Mouse (Mus musculus) CH12.LX (cell line): ENCODE measurements at regions not wholly inside any gene's neighbourhood (a gene's known extent, or its start where the extent isn't known, plus 50 kb on each side); places are given as distances from the start of the nearest gene placed in this dataset.

Experiments used
- DNase-seq: peaks from one replicate; pipeline ENCODE4 v3.0.0-alpha.2; 2013; ENCODE audit errors: extremely low read depth
- H3K27ac ChIP-seq: 2 replicates; pipeline ENCODE4 v1.5.1; 2012; ENCODE audit warnings: low read depth, mild to moderate bottlenecking, control low read depth, moderate library complexity; ENCODE audit not compliant: insufficient read depth
- H3K27me3 ChIP-seq: replicated peaks from 2 replicates; pipeline ENCODE3; 2012; ENCODE audit warnings: inconsistent platforms
- H3K36me3 ChIP-seq, 2 experiments: replicated peaks in 1 of 2; 2 replicates each; pipeline versions ENCODE3 to v1.6.1; 2012; ENCODE audit warnings: inconsistent platforms in 1 of 2, low read length in 1 of 2, mild to moderate bottlenecking in 1 of 2, mixed read lengths in 1 of 2, moderate library complexity in 1 of 2; ENCODE audit not compliant: control insufficient read depth in 1 of 2, insufficient read depth in 1 of 2
- H3K4me1 ChIP-seq, 2 experiments: 2 replicates each; pipeline ENCODE4 v1.6.1; 2012; ENCODE audit warnings: inconsistent platforms in 1 of 2, moderate library complexity in 1 of 2; ENCODE audit not compliant: insufficient read depth in 2 of 2, control insufficient read depth in 1 of 2
- H3K4me2 ChIP-seq: 2 replicates; pipeline ENCODE4 v1.6.1; 2012; ENCODE audit warnings: low read depth, mild to moderate bottlenecking, control low read depth; ENCODE audit not compliant: poor library complexity, insufficient read depth, severe bottlenecking
- H3K4me3 ChIP-seq, 3 experiments: fragments of 150-350 bp in 1 of 3; sonication (generic) in 1 of 3; replicated peaks in 1 of 3; 2 replicates each; pipeline versions ENCODE3 to v1.5.1; 2011 to 2012; ENCODE audit warnings: low read depth in 2 of 3, low read length in 2 of 3, mild to moderate bottlenecking in 2 of 3, moderate library complexity in 2 of 3, control low read depth in 1 of 3, improper control_type of control experiment in 1 of 3, inconsistent platforms in 1 of 3, mixed read lengths in 1 of 3; ENCODE audit not compliant: poor library complexity in 1 of 3
- H3K79me2 ChIP-seq: replicated peaks from 2 replicates; pipeline ENCODE4 v1.6.1; 2012; ENCODE audit warnings: mild to moderate bottlenecking, moderate library complexity; ENCODE audit not compliant: control insufficient read depth, poor library complexity, insufficient read depth, severe bottlenecking; ENCODE audit errors: extremely low read depth
- H3K9ac ChIP-seq: 2 replicates; pipeline ENCODE4 v1.6.1; 2012; ENCODE audit warnings: low read depth, mild to moderate bottlenecking, control low read depth, moderate library complexity; ENCODE audit not compliant: insufficient read depth
- H3K9me3 ChIP-seq: replicated peaks from 2 replicates; pipeline ENCODE3; 2012; ENCODE audit warnings: low read length, inconsistent platforms, mixed read lengths
- BHLHE40 ChIP-seq: IDR thresholded peaks from 2 replicates; pipeline ENCODE4 v1.6.1; 2011; ENCODE audit warnings: mild to moderate bottlenecking, low read depth, low read length, improper control_type of control experiment
- CHD2 ChIP-seq: IDR thresholded peaks from 2 replicates; pipeline ENCODE4 v1.6.1; 2011; ENCODE audit warnings: low read length, improper control_type of control experiment
- ELF1 ChIP-seq: IDR thresholded peaks from 2 replicates; pipeline ENCODE4 v1.6.1; 2014; ENCODE audit warnings: low read depth, mild to moderate bottlenecking, inconsistent platforms, low read length, improper control_type of control experiment
- EP300 ChIP-seq: IDR thresholded peaks from 2 replicates; pipeline ENCODE4 v1.6.1; 2011; ENCODE audit warnings: low read length, improper control_type of control experiment
- ETS1 ChIP-seq: conservative IDR thresholded peaks from 2 replicates; pipeline ENCODE4 v1.6.1; 2012; ENCODE audit warnings: low read depth, mild to moderate bottlenecking, inconsistent platforms, low read length, improper control_type of control experiment, moderate library complexity
- GABPA ChIP-seq: IDR thresholded peaks from 2 replicates; pipeline ENCODE4 v1.6.1; 2012; ENCODE audit warnings: low read depth, low read length, improper control_type of control experiment, inconsistent platforms; ENCODE audit not compliant: insufficient replicate concordance
- HCFC1 ChIP-seq: IDR thresholded peaks from 2 replicates; pipeline ENCODE4 v1.6.1; 2012; ENCODE audit warnings: low read depth, mild to moderate bottlenecking, inconsistent platforms, low read length, improper control_type of control experiment
- IRF4 ChIP-seq: IDR thresholded peaks from 2 replicates; pipeline ENCODE4 v1.6.1; 2014; ENCODE audit warnings: low read depth, mild to moderate bottlenecking, inconsistent platforms, low read length, improper control_type of control experiment
- JUND ChIP-seq: conservative IDR thresholded peaks from 2 replicates; pipeline ENCODE4 v1.6.1; 2011; ENCODE audit warnings: low read depth, low read length, improper control_type of control experiment
- MAZ ChIP-seq: IDR thresholded peaks from 2 replicates; pipeline ENCODE4 v1.6.1; 2012; ENCODE audit warnings: low read depth, mild to moderate bottlenecking, inconsistent platforms, low read length, improper control_type of control experiment, moderate library complexity
- MXI1 ChIP-seq: IDR thresholded peaks from 2 replicates; pipeline ENCODE4 v1.6.1; 2011; ENCODE audit warnings: mild to moderate bottlenecking, low read depth, low read length, improper control_type of control experiment
- MYC ChIP-seq: IDR thresholded peaks from 2 replicates; pipeline ENCODE4 v1.6.1; 2011; ENCODE audit warnings: low read depth, mild to moderate bottlenecking, improper control_type of control experiment, low read length
- NRF1 ChIP-seq: IDR thresholded peaks from 2 replicates; pipeline ENCODE4 v1.6.1; 2014; ENCODE audit warnings: low read depth, mild to moderate bottlenecking, inconsistent platforms, low read length, improper control_type of control experiment, moderate library complexity
- PAX5 ChIP-seq: IDR thresholded peaks from 2 replicates; pipeline ENCODE4 v1.6.1; 2012; ENCODE audit warnings: low read length, inconsistent platforms, mixed read lengths
- POLR2A ChIP-seq: IDR thresholded peaks from 2 replicates; pipeline ENCODE4 v1.6.1; 2011; ENCODE audit warnings: low read depth, mild to moderate bottlenecking, improper control_type of control experiment, low read length
- RAD21 ChIP-seq: IDR thresholded peaks from 2 replicates; pipeline ENCODE4 v1.6.1; 2011; ENCODE audit warnings: low read depth, mild to moderate bottlenecking, low read length, improper control_type of control experiment, moderate library complexity
- RCOR1 ChIP-seq: conservative IDR thresholded peaks from 2 replicates; pipeline ENCODE4 v1.6.1; 2012; ENCODE audit warnings: low read depth, mild to moderate bottlenecking, inconsistent platforms, low read length, improper control_type of control experiment
- SMC3 ChIP-seq: IDR thresholded peaks from 2 replicates; pipeline ENCODE4 v1.6.1; 2011; ENCODE audit warnings: low read depth, low read length, improper control_type of control experiment
- TBP ChIP-seq: conservative IDR thresholded peaks from 2 replicates; pipeline ENCODE4 v1.6.1; 2011; ENCODE audit warnings: low read depth, low read length, improper control_type of control experiment
- UBTF ChIP-seq: IDR thresholded peaks from 2 replicates; pipeline ENCODE4 v1.6.1; 2012; ENCODE audit warnings: low read depth, mild to moderate bottlenecking, inconsistent platforms, low read length, improper control_type of control experiment, moderate library complexity
- USF2 ChIP-seq: conservative IDR thresholded peaks from 2 replicates; pipeline ENCODE4 v1.6.1; 2011; ENCODE audit warnings: low read depth, low read length, improper control_type of control experiment
- ZC3H11A ChIP-seq: IDR thresholded peaks from 2 replicates; pipeline ENCODE4 v1.6.1; 2012; ENCODE audit warnings: low read depth, mild to moderate bottlenecking, inconsistent platforms, low read length, improper control_type of control experiment
- ZKSCAN1 ChIP-seq: IDR thresholded peaks from 2 replicates; pipeline ENCODE4 v1.6.1; 2012; ENCODE audit warnings: low read depth, inconsistent platforms, low read length, improper control_type of control experiment, borderline replicate concordance
- ZMIZ1 ChIP-seq: IDR thresholded peaks from 2 replicates; pipeline ENCODE4 v1.6.1; 2012; ENCODE audit warnings: low read depth, mild to moderate bottlenecking, inconsistent platforms, low read length, improper control_type of control experiment
- dilution Hi-C: fragments of 300-500 bp; cut with MboI; formaldehyde crosslinking; loops from 2 replicates; pipeline ENCODE4 v1.14.3; 2020; ENCODE audit warnings: low sequenced_read_pairs; ENCODE audit not compliant: extremely low pct_unique_long_range_greater_than_20kb, extremely low pct_ligation_motif_present
- in situ Hi-C: fragments of 300-500 bp; cut with MboI; formaldehyde crosslinking; loops from 3 replicates; pipeline ENCODE4 v1.14.3; 2019; ENCODE audit warnings: low sequenced_read_pairs, low pct_ligation_motif_present, low pct_unique_long_range_greater_than_20kb, mixed read lengths

- Histone ChIP-seq H3K9ac (no peak overlapping the region), H3K4me1 (peaks cover 7 to 46% of the 10 kb centered on the region in 2 experiments), H3K4me2 (no peak overlapping the region), H3K9me3 (peaks cover 5% of the 10 kb centered on the region), H3K36me3 (no peaks in the 10 kb centered on the region), H3K27me3 (no peaks in the 10 kb centered on the region), H3K27ac (no peak overlapping the region), H3K4me3 (no peak overlapping the region), H3K79me2 (no peaks in the 10 kb centered on the region)
- peak; percentile 11; the same call in 1 of the 2 replicates for TF ChIP-seq BHLHE40
- TF ChIP-seq ETS1: peak; percentile 16; the same call in 1 of the 2 replicates
- no peak for TF ChIP-seq ZKSCAN1
- TF ChIP-seq ZMIZ1: no peak
- 0 out of 2 replicates have a peak, but pooled peaks have one; percentile 11 for TF ChIP-seq ELF1
- 0 out of 2 replicates have a peak, but pooled peaks have one; percentile 24 for TF ChIP-seq MAZ
- DNase-seq: peak; percentile 74
- dilution Hi-C loops: no loop called here
- in situ Hi-C loops: loop anchor here (10.0 kb wide), 1 partner anchor 157 kb away; no protein-coding TSS in a partner anchor
These were observed 204.8 kb downstream of the 4933412E24Rik start for GRCm38 (mm10) chr15:59811566-59811965.

DNA sequence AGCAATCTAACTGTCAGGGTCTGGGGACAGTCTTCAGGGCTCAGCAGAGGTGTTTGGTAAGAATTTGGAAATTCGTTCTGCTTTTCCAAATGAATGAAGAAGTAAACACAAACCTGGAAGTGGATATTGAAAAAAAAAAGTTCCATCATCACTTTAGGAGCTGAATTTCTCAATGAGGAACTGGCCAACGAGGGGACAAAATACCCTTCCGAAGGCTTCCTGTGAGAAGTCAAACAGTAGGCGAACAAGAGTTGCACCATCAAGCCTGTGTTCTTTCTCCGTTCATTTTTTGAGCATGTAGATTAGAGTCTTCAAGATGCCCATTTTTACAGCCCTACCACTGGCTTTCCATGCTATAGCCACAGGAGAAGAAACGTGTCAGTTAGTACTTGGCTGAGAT is 207.1 kb downstream of the 4933412E24Rik start:
- dilution Hi-C loops: no loop called here
- H3K4me1 ChIP-seq: peaks cover 9 to 48% of the 10 kb centered on the region in 2 experiments
- no peaks in the 10 kb centered on the region for H3K79me2 ChIP-seq
- H3K9ac ChIP-seq: no peak overlapping the region
- H3K27me3 ChIP-seq: no peaks in the 10 kb centered on the region
- no peaks in the 10 kb centered on the region for H3K36me3 ChIP-seq
- TF ChIP-seq BHLHE40: no peak
- no peak for TF ChIP-seq EP300
- no peak for TF ChIP-seq GABPA
- TF ChIP-seq SMC3: no peak
- no peak for TF ChIP-seq MYC
- no peak for TF ChIP-seq NRF1
- TF ChIP-seq TBP: no peak
- TF ChIP-seq PAX5: no peak
- TF ChIP-seq IRF4: no peak
- TF ChIP-seq MXI1: no peak
- TF ChIP-seq RCOR1: no peak
- no peak for TF ChIP-seq POLR2A
- TF ChIP-seq JUND: no peak
- TF ChIP-seq HCFC1: no peak
- TF ChIP-seq CHD2: no peak
- no peak for TF ChIP-seq USF2
- TF ChIP-seq ZKSCAN1: no peak
- TF ChIP-seq ZC3H11A: no peak
- no peak for TF ChIP-seq RAD21
- TF ChIP-seq UBTF: no peak
- TF ChIP-seq, all 38 proteins: peak for 0
- Histone ChIP-seq H3K4me2 (no peak overlapping the region), H3K9me3 (peaks cover 5% of the 10 kb centered on the region), H3K4me3 (no peak overlapping the region), H3K27ac (no peak overlapping the region)
- in situ Hi-C loops: no loop called here
- DNase-seq: no peak
